Mouse (Mus musculus): ENCODE data around the gene Faxc. TPM values are rescaled to one million over a fixed set of nuclear protein-coding genes. Genes with fewer than 3 reads are reported as not detected.

Gene Faxc
- 19.8 and 21.6 TPM in 2 replicates for polyA plus RNA-seq (2015; fragmentation: Nextera tagmentation; extraction: Ambion mirVana)

DNA sequence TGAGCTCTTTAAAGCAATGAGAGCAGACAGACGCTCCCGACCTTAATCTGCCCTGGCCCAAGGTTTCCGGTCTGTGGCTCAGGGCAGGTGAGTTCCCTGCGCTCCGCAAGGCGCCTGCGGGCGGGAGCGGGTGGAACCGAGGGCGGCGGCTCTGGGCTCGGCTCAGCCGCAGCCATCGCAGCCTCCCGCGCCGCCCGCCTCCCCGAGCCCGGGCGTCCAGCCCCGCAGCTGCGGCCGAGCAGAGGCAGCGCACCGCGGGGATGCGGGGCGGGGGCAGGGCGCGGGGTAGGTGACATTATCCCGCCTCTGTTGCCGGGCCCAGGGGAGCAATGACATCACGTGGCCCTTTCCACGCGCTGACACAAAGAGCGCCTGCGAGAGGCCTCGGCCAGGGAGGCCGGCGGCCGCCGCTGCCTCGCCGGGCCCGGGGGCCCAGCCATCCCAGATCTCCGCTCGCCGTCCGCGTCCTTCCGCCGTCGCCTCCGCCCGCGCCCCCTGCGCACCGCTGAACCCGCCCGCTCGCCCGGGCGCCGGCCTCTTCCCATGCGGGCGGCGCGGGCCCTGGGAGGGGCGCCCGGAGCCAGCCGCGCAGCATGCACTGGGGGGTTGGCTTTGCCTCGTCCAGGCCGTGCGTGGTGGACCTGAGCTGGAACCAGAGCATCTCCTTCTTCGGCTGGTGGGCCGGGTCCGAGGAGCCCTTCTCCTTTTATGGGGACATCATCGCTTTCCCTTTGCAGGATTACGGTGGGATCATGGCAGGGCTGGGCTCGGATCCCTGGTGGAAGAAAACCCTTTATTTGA, at the start of gene Faxc:
TSS of gene Faxc (plus strand) at position 359 of the 801 bp plus-strand sequence.
- Histone ChIP-seq H3K4me3 (replicated peaks) (peak within 1 kb of the TSS; percentile 86), H3K9me3 (no peaks in the 10 kb centered on the region), H3K4me2 (replicated peaks) (peak within 1 kb of the TSS; percentile 70), H3K4me1 (replicated peaks) (peaks cover 29% of the 10 kb centered on the region), H3K9ac (replicated peaks) (peak within 1 kb of the TSS; percentile 99), H3K27ac (peak within 1 kb of the TSS; percentile 98), H3K27me3 (no peaks in the 10 kb centered on the region), H3K36me3 (peaks cover under 1% of the 10 kb centered on the region; the same call in 1 of the 2 replicates)
- under 1% methylated on average over 65 of the region's 83 CpGs for WGBS
- peak; percentile 92 for ATAC-seq

GRCm38 (mm10) chr4:21882806-21883205, 48.3 kb upstream of the Faxc start:
- 95% methylated on average over 6 of the region's 6 CpGs for WGBS
- no peak for ATAC-seq

GRCm38 (mm10) chr4:21885831-21886230, 45.3 kb upstream of the Faxc start:
- H3K9me3 ChIP-seq, result no peaks in the 10 kb centered on the region
- H3K27ac ChIP-seq, result no peak overlapping the region
- H3K4me2 ChIP-seq (replicated peaks), result no peak overlapping the region
- H3K36me3 ChIP-seq, result no peaks in the 10 kb centered on the region
- H3K9ac ChIP-seq (replicated peaks), result no peak overlapping the region
- no peak for ATAC-seq
- H3K27me3 ChIP-seq, result no peaks in the 10 kb centered on the region
- H3K4me1 ChIP-seq (replicated peaks), result no peaks in the 10 kb centered on the region
- 95% methylated on average over 8 of the region's 8 CpGs for WGBS
- H3K4me3 ChIP-seq (replicated peaks), result no peak overlapping the region

More at GRCm38 (mm10) chr4:21882806-21883205, 48.3 kb upstream of the Faxc start:
- Histone ChIP-seq H3K4me1 (replicated peaks) (peaks cover 6% of the 10 kb centered on the region; the same call in 1 of the 2 replicates), H3K4me2 (replicated peaks) (no peak overlapping the region), H3K27ac (no peak overlapping the region), H3K36me3 (no peaks in the 10 kb centered on the region), H3K9me3 (no peaks in the 10 kb centered on the region), H3K4me3 (replicated peaks) (no peak overlapping the region), H3K9ac (replicated peaks) (no peak overlapping the region), H3K27me3 (no peaks in the 10 kb centered on the region)

DNA sequence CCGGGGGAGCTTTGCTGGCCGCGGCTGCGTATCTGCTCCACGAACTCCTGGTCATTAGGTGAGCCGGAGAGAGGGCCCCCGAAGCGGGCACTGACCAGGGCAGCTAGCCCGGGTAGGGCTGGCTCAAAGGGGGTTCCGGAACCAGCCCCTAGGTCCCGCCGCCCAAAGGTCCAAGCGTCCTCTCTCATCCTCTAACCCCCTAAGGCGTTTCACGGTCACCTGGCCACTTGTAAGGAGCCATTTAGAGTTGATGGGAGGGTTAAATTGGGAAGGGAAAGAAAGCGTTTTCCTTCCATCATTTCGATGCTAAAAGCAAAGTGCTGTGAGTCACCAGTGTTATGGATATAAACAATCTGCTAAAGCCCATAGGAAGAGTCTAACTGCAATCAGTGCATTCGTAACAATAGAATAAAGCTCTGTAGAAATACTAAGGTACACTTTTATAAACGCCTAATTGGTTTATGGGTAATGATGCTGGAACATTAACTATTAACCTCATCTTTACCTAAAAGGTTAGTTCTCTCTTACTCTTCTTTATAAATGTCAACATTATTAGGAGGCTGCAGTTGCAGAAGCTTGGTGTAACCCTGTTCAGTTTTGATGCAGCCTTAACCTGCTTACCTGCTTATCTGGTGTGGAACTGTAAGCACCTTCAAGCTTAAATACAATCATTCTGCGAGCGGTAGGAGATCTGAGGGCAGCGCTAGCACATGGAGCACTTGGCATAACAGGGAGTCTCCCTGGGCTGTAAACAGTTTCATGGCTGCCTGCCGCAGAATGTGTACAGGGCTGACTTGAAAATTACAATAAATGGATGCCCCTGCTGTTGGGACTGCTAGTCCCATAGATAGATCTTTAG, 872 bp downstream of the Faxc start:
- H3K9me3 ChIP-seq, result no peaks in the 10 kb centered on the region
- peaks cover 9% of the 10 kb centered on the region for H3K36me3 ChIP-seq
- H3K4me2 ChIP-seq (replicated peaks), result peak overlapping the region; percentile 70
- peaks cover 29% of the 10 kb centered on the region for H3K4me1 ChIP-seq (replicated peaks)
- ATAC-seq, result peak; percentile 51
- WGBS, result 9% methylated on average over 23 of the region's 23 CpGs
- peak overlapping the region; percentile 86 for H3K4me3 ChIP-seq (replicated peaks)
- H3K9ac ChIP-seq (replicated peaks), result peak overlapping the region; percentile 99
- H3K27ac ChIP-seq, result peak overlapping the region; percentile 98
- no peaks in the 10 kb centered on the region for H3K27me3 ChIP-seq

GRCm38 (mm10) chr4:21935378-21935777, 4.2 kb downstream of the Faxc start:
- 94% methylated on average over 2 of the region's 2 CpGs for WGBS
- Histone ChIP-seq H3K4me2 (replicated peaks) (no peak overlapping the region), H3K27me3 (no peaks in the 10 kb centered on the region), H3K4me3 (replicated peaks) (no peak overlapping the region), H3K9me3 (no peaks in the 10 kb centered on the region), H3K4me1 (replicated peaks) (peaks cover 27% of the 10 kb centered on the region), H3K36me3 (peaks cover 11% of the 10 kb centered on the region), H3K27ac (no peak overlapping the region), H3K9ac (replicated peaks) (no peak overlapping the region)
- ATAC-seq, result no peak

GRCm38 (mm10) chr4:21936424-21936823, 5.3 kb downstream of the Faxc start:
- no peaks in the 10 kb centered on the region for H3K27me3 ChIP-seq
- no peak overlapping the region for H3K27ac ChIP-seq
- peaks cover 23% of the 10 kb centered on the region for H3K4me1 ChIP-seq (replicated peaks)
- H3K4me3 ChIP-seq (replicated peaks), result no peak overlapping the region
- 95% methylated on average over 9 of the region's 9 CpGs for WGBS
- no peak overlapping the region for H3K9ac ChIP-seq (replicated peaks)
- H3K9me3 ChIP-seq, result no peaks in the 10 kb centered on the region
- peaks cover 11% of the 10 kb centered on the region for H3K36me3 ChIP-seq
- no peak for ATAC-seq
- no peak overlapping the region for H3K4me2 ChIP-seq (replicated peaks)

- WGBS, result 86% methylated on average over 8 of the region's 8 CpGs
- H3K4me2 ChIP-seq (replicated peaks), result no peak overlapping the region
- peaks cover 15% of the 10 kb centered on the region for H3K4me1 ChIP-seq (replicated peaks)
- no peak overlapping the region for H3K27ac ChIP-seq
- H3K4me3 ChIP-seq (replicated peaks), result no peak overlapping the region
- no peaks in the 10 kb centered on the region for H3K27me3 ChIP-seq
- H3K36me3 ChIP-seq, result peaks cover 11% of the 10 kb centered on the region
- ATAC-seq, result no peak
- H3K9ac ChIP-seq (replicated peaks), result no peak overlapping the region
- no peaks in the 10 kb centered on the region for H3K9me3 ChIP-seq
Measured at GRCm38 (mm10) chr4:21937890-21938289, 6.8 kb downstream of the Faxc start.

GRCm38 (mm10) chr4:21944672-21945071, 13.5 kb downstream of the Faxc start:
- no peak overlapping the region for H3K4me2 ChIP-seq (replicated peaks)
- WGBS, result 90% methylated on average over 3 of the region's 3 CpGs
- no peaks in the 10 kb centered on the region for H3K27me3 ChIP-seq
- no peaks in the 10 kb centered on the region for H3K9me3 ChIP-seq
- no peak overlapping the region for H3K9ac ChIP-seq (replicated peaks)
- no peaks in the 10 kb centered on the region for H3K4me1 ChIP-seq (replicated peaks)
- peaks cover 48% of the 10 kb centered on the region for H3K36me3 ChIP-seq
- ATAC-seq, result no peak
- H3K4me3 ChIP-seq (replicated peaks), result no peak overlapping the region
- H3K27ac ChIP-seq, result no peak overlapping the region

DNA sequence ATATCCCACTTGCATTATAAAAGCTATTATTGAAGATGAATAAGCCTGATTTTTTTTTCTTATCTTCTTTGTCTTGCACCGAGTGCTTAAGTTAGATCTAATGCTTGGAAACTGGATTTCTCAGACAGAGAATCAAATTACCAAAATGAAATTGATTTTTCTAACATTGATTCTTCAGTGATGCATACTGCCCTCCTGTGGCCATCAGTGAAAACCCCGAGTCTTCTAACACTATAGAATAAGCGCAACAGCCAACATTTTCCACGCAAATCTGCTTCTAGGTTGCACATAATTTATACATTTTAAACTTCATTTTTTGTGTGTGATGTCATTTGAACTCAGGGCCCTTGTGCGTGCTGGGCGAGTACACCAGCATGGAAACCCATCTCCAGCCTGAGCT, 20.3 kb downstream of the Faxc start:
- 48% methylated on average over 6 of the region's 6 CpGs for WGBS
- Histone ChIP-seq H3K9ac (replicated peaks) (no peak overlapping the region), H3K9me3 (no peaks in the 10 kb centered on the region), H3K27me3 (no peaks in the 10 kb centered on the region), H3K4me1 (replicated peaks) (no peaks in the 10 kb centered on the region), H3K4me3 (replicated peaks) (no peak overlapping the region), H3K4me2 (replicated peaks) (no peak overlapping the region), H3K36me3 (peaks cover 54% of the 10 kb centered on the region), H3K27ac (no peak overlapping the region)
- no peak for ATAC-seq

DNA sequence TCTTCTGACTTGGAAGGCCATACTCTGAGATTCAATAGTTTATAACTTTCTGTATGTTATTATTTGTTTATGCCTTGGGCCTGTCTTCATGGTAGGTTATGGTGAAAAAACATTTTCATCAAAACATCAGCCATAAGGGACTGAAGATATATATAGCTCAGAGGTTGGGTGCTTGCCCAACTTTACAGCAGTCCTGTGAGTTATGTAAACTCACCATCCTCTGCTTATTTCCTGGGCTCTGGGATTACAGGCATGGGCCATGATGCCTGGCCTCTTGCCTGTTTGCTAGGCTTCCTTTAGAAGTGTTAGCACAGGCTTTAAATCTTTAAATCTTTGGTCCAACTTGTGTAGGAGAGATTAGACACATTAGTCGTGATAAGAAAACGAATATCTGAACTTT, 21.1 kb downstream of the Faxc start:
- no peak overlapping the region for H3K4me3 ChIP-seq (replicated peaks)
- peaks cover 52% of the 10 kb centered on the region for H3K36me3 ChIP-seq
- no peak overlapping the region for H3K9ac ChIP-seq (replicated peaks)
- ATAC-seq, result no peak
- no peak overlapping the region for H3K4me2 ChIP-seq (replicated peaks)
- no peak overlapping the region for H3K27ac ChIP-seq
- no peaks in the 10 kb centered on the region for H3K9me3 ChIP-seq
- H3K4me1 ChIP-seq (replicated peaks), result no peaks in the 10 kb centered on the region
- WGBS, result 83% methylated on average over 2 of the region's 2 CpGs
- no peaks in the 10 kb centered on the region for H3K27me3 ChIP-seq

DNA sequence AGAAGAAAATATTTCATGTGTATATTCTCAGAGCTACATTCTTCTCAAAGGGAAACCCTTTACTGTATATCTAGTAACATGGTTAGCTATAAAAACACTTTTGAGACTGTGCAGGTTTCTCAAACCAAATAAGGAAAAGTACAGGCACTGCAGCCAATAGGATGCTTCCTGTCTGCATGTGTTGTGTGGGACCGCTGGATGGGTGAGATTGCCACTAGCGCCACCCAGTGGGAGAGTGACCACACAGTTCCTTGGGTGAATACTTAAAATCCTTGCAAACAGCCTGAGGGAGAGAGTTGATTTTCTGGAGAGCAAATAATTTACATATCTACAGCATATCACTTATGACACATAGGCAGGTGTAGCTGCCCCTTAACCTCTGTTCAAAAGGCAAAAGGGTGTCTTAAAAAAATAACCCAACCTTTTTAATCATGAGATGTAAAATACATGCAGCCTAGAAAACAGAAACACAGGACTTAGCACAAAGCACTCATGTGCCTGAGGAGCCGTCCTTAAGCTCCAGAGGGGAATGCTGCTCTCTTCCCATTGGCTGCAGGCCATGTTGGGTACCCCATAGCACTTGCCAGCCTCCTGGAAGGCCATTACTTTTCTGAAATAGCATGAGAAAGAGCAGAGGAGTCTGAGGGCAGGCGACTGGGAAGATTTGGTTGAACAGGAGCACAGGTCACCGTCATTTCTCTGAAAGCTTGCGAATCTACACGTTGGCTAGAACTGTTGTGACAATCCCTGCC, 26.6 kb downstream of the Faxc start:
- Histone ChIP-seq H3K27ac (no peak overlapping the region), H3K4me2 (replicated peaks) (no peak overlapping the region), H3K4me1 (replicated peaks) (0 out of 2 replicates have a peak, but pooled peaks cover 4% of the 10 kb centered on the region), H3K9ac (replicated peaks) (no peak overlapping the region), H3K27me3 (no peaks in the 10 kb centered on the region), H3K9me3 (no peaks in the 10 kb centered on the region), H3K36me3 (peaks cover 56% of the 10 kb centered on the region), H3K4me3 (replicated peaks) (no peak overlapping the region)
- 62% methylated on average over 7 of the region's 7 CpGs for WGBS
- ATAC-seq, result peak; percentile 70

Data from midbrain, embryonic 13.5 days (tissue).